Mouse (Mus musculus) forebrain, embryonic 12.5 days (tissue): ENCODE measurements at regions not wholly inside any gene's neighbourhood (a gene's known extent, or its start where the extent isn't known, plus 50 kb on each side); places are given as distances from the start of the nearest gene placed in this dataset.

Experiments used
- ATAC-seq: fragments of 200-750 bp; cut with Nextera tagmentation; 2 replicates; pipeline ENCODE4 v1.8.0; 2017; ENCODE audit warnings: moderate TSS enrichment; ENCODE audit not compliant: low FRiP score
- H3K27ac ChIP-seq: fragments of 300-500 bp; sonication (generic); 2 replicates; pipeline ENCODE4 v1.5.1; 2016; ENCODE audit warnings: mild to moderate bottlenecking
- H3K27me3 ChIP-seq: fragments of 300-500 bp; sonication (generic); 2 replicates; pipeline ENCODE4 v1.6.1; 2016; ENCODE audit warnings: mild to moderate bottlenecking
- H3K36me3 ChIP-seq: fragments of 300-500 bp; sonication (generic); replicated peaks from 2 replicates; pipeline ENCODE4 v1.6.1; 2016; ENCODE audit warnings: mild to moderate bottlenecking
- H3K4me1 ChIP-seq: fragments of 300-500 bp; sonication (generic); 2 replicates; pipeline ENCODE4 v1.6.1; 2016
- H3K4me2 ChIP-seq: fragments of 300-500 bp; sonication (generic); 2 replicates; pipeline ENCODE4 v1.6.1; 2016; ENCODE audit warnings: mild to moderate bottlenecking, moderate library complexity
- H3K4me3 ChIP-seq: fragments of 300-500 bp; sonication (generic); replicated peaks from 2 replicates; pipeline ENCODE4 v1.5.1; 2016; ENCODE audit warnings: mild to moderate bottlenecking
- H3K9ac ChIP-seq: fragments of 300-500 bp; sonication (generic); 2 replicates; pipeline ENCODE4 v1.6.1; 2016; ENCODE audit warnings: mild to moderate bottlenecking
- H3K9me3 ChIP-seq: fragments of 300-500 bp; sonication (generic); 2 replicates; pipeline ENCODE4 v1.6.1; 2016
- WGBS: fragments of 180-500 bp; shearing (Covaris S2); methylation state at CpG from one replicate; pipeline ENCODE4 v1.1.7; 2016; 5-methylcytosine and 5-hydroxymethylcytosine counted together

DNA sequence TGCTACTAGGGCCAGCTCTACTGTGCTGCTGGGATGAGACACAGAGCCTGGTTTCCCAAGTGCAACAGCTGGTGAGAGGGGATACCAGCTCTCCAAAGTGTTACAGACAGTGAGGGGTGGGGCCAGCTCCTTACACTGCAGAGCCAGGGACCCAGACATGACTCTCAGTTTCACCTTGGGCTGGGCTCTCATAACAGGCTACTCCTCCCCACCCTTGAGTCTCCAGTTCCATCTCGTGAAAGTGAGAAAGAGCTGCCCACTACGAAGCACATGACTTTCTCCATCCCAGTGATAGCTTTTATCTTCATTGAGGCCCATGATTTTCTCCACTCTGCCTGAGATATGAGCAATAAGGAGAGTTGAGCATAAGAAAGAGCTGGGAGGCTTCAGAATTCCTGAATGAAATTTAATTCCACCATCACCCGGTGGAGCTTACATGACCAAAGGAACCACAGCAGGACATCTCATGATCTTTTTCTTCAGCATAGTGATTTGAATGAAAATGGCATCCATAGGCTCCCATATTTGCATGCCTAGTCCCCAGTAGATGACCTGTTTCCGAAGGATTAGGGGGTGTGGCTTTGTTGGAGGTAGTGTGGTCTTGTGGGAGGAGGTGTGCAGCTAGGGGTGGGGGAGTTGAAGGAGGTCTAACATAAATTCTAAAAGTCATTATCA, 153.5 kb downstream of the Spata18 start:
- no peaks in the 10 kb centered on the region for H3K27me3 ChIP-seq
- no peak for ATAC-seq

DNA sequence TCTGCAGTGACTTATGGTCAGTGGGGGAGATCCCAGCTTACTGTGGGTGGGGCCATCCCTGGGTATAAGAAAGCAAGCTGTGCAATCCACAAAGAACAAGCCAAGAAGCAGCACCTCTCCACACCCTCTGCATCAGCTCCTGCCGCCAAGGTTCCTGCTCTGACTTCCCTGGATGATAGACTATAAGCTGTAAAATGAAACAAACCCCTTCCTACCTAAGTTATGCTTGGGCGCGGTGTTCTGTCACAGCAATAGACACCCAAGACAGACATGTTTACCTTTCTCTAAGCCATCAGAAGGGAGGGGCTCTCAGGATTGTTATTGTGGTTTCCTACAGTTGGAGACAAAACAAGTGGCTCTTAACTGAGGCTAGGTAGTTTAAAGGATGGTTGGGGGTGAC, 159.5 kb downstream of the Spata18 start:
- no peak overlapping the region for H3K4me2 ChIP-seq
- WGBS: 84% methylated on average over 3 of the region's 3 CpGs
- ATAC-seq: no peak
- no peak overlapping the region for H3K9ac ChIP-seq
- H3K27ac ChIP-seq: no peak overlapping the region
- no peaks in the 10 kb centered on the region for H3K27me3 ChIP-seq
- H3K9me3 ChIP-seq: peaks cover 5% of the 10 kb centered on the region; the same call in 1 of the 2 replicates
- H3K4me3 ChIP-seq: no peak overlapping the region
- H3K4me1 ChIP-seq: no peaks in the 10 kb centered on the region
- no peaks in the 10 kb centered on the region for H3K36me3 ChIP-seq

More for the DNA sequence above, 153.5 kb downstream of the Spata18 start:
- no peak overlapping the region for H3K4me3 ChIP-seq
- no peak overlapping the region for H3K4me2 ChIP-seq
- H3K4me1 ChIP-seq: no peaks in the 10 kb centered on the region
- no peak overlapping the region for H3K27ac ChIP-seq
- 69% methylated on average over 4 of the region's 4 CpGs for WGBS
- no peak overlapping the region for H3K9ac ChIP-seq
- no peaks in the 10 kb centered on the region for H3K9me3 ChIP-seq
- H3K36me3 ChIP-seq: no peaks in the 10 kb centered on the region

DNA sequence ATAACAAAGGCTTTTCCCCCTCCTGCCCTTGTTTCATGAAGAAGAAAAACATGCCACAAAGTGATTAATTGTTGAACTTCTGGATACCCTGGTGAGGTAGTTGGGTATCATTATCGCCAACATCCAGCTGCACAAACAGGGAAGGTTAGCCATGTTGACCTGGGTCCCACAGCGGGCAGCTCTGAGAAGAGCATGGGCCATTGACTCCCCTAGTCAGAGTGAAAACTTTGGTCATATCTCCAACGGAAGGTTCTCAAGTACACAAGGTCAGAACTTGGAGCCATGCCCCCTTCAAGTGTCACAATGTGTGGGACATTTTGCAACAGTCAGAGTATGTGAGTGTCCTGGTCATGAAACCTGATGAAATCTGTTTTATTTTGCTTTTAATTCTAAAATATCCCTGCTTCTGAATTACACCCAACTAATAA, 159.9 kb downstream of the Spata18 start:
- no peak overlapping the region for H3K4me3 ChIP-seq
- no peak for ATAC-seq
- no peaks in the 10 kb centered on the region for H3K4me1 ChIP-seq
- no peak overlapping the region for H3K27ac ChIP-seq
- 82% methylated on average over 3 of the region's 3 CpGs for WGBS
- no peaks in the 10 kb centered on the region for H3K36me3 ChIP-seq
- peaks cover 5% of the 10 kb centered on the region; the same call in 1 of the 2 replicates for H3K9me3 ChIP-seq
- H3K27me3 ChIP-seq: no peaks in the 10 kb centered on the region
- H3K9ac ChIP-seq: no peak overlapping the region
- H3K4me2 ChIP-seq: no peak overlapping the region

DNA sequence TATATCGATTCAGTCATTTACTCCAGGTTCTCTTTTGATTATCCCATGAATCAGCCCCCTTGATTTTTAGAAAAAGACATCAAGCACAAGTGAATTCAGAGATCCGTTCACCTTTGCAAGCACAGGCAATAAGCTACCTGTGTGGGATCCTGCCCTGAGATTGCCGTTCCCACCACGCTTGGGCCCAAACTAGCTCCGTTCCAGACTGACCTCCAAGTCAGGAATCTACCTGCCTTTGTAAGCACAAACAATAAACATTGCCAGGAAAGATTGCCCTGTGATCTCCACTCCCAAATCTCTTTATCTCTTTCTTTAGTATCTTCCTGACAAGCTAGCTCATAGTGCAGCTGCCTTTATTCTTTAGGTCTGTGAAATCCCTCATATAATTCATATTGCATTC, 164.6 kb downstream of the Spata18 start:
- Histone ChIP-seq H3K27me3 (no peaks in the 10 kb centered on the region), H3K36me3 (no peaks in the 10 kb centered on the region), H3K9me3 (peaks cover 5% of the 10 kb centered on the region; the same call in 1 of the 2 replicates), H3K4me1 (no peaks in the 10 kb centered on the region), H3K4me3 (no peak overlapping the region), H3K27ac (no peak overlapping the region), H3K4me2 (no peak overlapping the region), H3K9ac (no peak overlapping the region)
- WGBS: 96% methylated on average over 5 of the region's 5 CpGs
- ATAC-seq: no peak

DNA sequence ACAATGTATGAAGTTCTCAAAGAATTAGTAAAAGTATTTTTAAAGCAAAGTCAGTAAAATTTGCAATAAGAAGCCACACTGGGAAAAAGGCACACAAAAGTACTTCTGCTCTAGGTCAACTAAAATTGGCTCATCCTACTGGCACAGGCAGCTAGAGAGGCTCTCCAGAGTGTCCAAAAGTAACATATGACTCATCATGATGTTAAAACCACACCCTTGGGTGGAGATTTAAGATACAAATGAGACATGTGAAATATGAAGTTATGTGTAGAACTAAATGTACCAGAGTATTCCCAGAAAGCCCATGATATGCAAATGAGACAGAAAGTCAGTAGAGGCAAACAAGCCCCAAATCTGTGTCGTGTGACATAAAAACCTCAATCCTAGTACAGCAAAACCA, 166.0 kb downstream of the Spata18 start:
- Histone ChIP-seq H3K27me3 (no peaks in the 10 kb centered on the region), H3K4me2 (no peak overlapping the region)

DNA sequence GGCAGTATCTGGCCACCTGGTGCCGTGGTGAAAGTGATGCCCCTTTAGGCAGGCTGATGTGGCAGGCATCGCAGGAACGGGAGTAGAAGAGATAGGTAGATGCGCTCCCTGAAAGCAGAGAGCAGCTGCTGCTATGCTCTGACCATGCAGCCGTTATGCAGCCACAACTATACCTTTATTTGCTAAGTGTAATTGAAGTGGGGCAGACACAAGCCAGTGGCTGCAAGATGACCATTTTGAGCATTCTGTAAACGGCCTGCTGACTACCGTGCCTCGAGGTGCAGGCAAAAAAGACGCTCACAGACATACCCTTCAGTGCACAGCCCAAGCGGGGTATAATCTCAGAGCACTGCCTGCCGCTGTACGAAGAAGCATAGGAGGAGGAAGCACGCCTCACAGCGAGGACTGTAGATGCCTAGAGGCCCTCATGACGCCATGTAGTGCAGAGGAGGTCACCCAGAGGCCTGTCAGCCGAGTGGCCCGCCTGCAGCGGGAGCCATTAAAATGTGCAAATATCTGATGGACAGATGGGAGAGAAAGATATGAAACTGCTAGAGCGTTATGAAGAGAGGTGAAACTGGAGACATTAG, 170.9 kb downstream of the Spata18 start:
- no peak overlapping the region for H3K9ac ChIP-seq
- no peak overlapping the region for H3K4me2 ChIP-seq
- H3K9me3 ChIP-seq: no peaks in the 10 kb centered on the region
- H3K4me3 ChIP-seq: no peak overlapping the region
- H3K4me1 ChIP-seq: no peaks in the 10 kb centered on the region
- ATAC-seq: no peak
- no peaks in the 10 kb centered on the region for H3K36me3 ChIP-seq
- H3K27ac ChIP-seq: no peak overlapping the region
- 80% methylated on average over 19 of the region's 19 CpGs for WGBS
- no peaks in the 10 kb centered on the region for H3K27me3 ChIP-seq

More for the DNA sequence above, 166.0 kb downstream of the Spata18 start:
- ATAC-seq: no peak
- 95% methylated on average over 1 of the region's 1 CpGs for WGBS
- Histone ChIP-seq H3K9ac (no peak overlapping the region), H3K27ac (no peak overlapping the region), H3K9me3 (peaks cover 5% of the 10 kb centered on the region; the same call in 1 of the 2 replicates), H3K4me1 (no peaks in the 10 kb centered on the region), H3K4me3 (no peak overlapping the region), H3K36me3 (no peaks in the 10 kb centered on the region)

DNA sequence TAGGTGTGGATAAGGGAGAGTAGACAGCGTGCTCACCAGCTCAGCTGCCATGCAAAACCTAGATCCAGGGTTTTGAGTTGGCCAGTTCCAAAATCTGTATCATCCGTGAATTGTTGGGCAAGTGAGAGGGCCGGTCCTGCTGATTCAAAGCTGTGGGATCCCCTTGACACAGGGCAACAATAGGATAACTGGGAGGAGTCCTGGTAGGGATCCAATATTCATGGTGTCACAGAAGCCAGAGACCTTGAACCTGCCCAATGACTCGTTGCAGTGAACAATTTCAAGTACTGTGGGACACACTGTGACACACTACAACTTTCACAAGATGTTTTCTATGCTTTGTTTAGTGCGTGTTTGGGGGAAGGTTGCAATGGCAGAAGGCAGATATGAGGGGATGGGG, 172.2 kb downstream of the Spata18 start:
- Histone ChIP-seq H3K9ac (no peak overlapping the region), H3K9me3 (no peaks in the 10 kb centered on the region), H3K27me3 (no peaks in the 10 kb centered on the region), H3K4me1 (no peaks in the 10 kb centered on the region), H3K4me3 (no peak overlapping the region), H3K36me3 (no peaks in the 10 kb centered on the region), H3K4me2 (no peak overlapping the region), H3K27ac (no peak overlapping the region)
- WGBS: 84% methylated on average over 5 of the region's 5 CpGs
- no peak for ATAC-seq

DNA sequence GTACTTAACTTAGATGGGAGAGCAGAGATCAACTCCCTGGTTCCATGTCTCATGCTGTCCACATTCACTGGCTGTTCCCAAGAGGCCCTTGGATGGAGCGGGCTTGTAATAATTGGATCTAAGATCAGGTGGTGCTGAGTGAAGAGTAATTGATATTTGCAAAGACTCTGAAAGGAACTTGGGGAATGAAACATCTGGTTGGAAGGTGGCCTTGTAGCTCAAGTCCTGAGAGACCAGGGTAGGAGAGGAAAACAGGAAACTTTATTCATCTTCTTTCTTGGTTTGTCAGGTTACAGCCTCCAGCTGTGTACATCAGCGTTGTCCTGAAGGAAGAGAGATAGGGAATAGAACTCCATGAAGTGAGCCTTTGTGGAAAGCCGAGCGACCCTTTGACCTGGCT, 175.8 kb downstream of the Spata18 start:
- Histone ChIP-seq H3K27me3 (0 out of 2 replicates have a peak, but pooled peaks cover 3% of the 10 kb centered on the region), H3K9me3 (no peaks in the 10 kb centered on the region), H3K27ac (no peak overlapping the region), H3K36me3 (no peaks in the 10 kb centered on the region), H3K9ac (no peak overlapping the region), H3K4me2 (no peak overlapping the region), H3K4me3 (no peak overlapping the region), H3K4me1 (no peaks in the 10 kb centered on the region)
- no peak for ATAC-seq
- 88% methylated on average over 4 of the region's 4 CpGs for WGBS

DNA sequence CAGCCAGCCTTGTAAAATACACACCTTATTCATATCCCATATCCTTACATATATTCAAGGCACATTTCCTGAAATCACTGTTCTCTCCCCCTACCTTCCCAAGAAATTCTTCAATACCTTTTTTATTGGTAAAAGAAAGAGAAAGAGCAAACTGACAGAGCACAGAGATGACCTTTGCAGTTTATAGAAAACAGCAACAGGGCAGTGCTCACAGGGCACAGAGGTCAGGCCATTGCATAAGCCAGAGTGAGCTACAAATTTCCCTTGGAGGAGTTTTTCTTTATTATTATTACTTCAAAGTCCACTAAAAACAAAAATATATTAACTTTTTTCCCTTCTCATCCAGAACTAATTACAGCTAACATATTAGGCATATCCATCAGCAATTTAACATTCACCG, 182.5 kb downstream of the Spata18 start:
- Histone ChIP-seq H3K36me3 (no peaks in the 10 kb centered on the region), H3K27me3 (0 out of 2 replicates have a peak, but pooled peaks cover 3% of the 10 kb centered on the region), H3K27ac (no peak overlapping the region), H3K9ac (no peak overlapping the region), H3K4me3 (no peak overlapping the region), H3K9me3 (peaks cover 3% of the 10 kb centered on the region; the same call in 1 of the 2 replicates), H3K4me1 (no peaks in the 10 kb centered on the region), H3K4me2 (no peak overlapping the region)
- 83% methylated on average over 1 of the region's 1 CpGs for WGBS
- ATAC-seq: no peak

DNA sequence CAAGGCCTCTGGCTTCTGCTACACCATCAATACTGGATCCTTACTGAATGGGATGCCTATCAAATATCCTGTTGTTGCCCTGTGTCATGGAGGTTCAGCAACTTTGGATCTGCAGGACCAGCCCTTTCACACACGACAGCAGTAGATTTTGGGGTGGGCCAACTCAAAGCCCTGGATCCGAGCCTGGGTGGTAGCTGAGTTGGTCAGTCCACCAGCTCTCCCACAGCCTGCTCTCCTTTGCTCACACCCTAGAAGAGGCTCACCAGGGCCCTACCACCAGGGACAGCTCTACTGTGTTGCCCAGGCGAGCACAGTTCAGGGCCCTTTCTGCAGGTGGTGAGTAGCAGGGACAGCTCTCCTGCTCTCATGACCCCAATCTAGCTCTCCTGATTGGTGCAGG, 192.6 kb downstream of the Spata18 start:
- Histone ChIP-seq H3K9me3 (no peaks in the 10 kb centered on the region), H3K27ac (no peak overlapping the region), H3K4me1 (peaks cover 6% of the 10 kb centered on the region; the same call in 1 of the 2 replicates), H3K4me3 (no peak overlapping the region), H3K4me2 (no peak overlapping the region), H3K9ac (no peak overlapping the region), H3K36me3 (no peaks in the 10 kb centered on the region), H3K27me3 (no peaks in the 10 kb centered on the region)
- WGBS: 80% methylated on average over 3 of the region's 3 CpGs
- no peak for ATAC-seq

DNA sequence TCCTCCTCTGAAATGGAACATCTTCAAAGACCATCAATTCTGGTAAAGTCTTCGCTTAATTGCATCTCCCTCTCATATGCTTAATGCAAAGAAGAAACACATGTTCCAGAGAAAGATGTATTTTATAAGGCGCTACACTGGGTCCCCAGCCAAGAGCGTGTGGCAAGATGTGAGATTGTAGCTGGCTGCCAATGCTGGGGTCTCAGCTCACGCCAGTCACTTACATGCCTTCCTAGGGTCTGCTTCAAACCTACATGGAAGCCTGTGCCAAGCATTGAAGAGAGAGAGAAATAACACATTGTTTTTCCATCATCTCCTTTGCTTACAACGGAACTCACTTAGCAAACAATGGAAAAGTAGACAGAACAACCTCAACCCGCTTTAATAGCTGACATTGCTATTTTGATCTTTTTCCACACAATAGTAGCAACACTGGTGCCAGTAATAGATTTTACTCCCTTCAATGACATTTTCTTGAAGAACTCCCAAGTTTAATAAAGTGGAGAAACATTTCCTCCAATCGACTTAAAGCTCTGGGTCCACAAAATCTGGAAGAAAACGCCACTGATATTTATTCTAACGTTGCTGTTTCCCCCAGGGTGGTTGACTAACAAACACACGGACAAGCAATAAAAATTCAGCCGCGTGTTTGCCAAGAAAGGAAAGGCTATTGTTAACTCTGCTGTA, 195.1 kb downstream of the Spata18 start:
- Histone ChIP-seq H3K9ac (no peak overlapping the region), H3K4me1 (peaks cover 6% of the 10 kb centered on the region; the same call in 1 of the 2 replicates), H3K9me3 (no peaks in the 10 kb centered on the region), H3K4me2 (no peak overlapping the region), H3K27ac (no peak overlapping the region), H3K4me3 (no peak overlapping the region), H3K27me3 (no peaks in the 10 kb centered on the region), H3K36me3 (no peaks in the 10 kb centered on the region)
- 86% methylated on average over 12 of the region's 12 CpGs for WGBS
- no peak for ATAC-seq

DNA sequence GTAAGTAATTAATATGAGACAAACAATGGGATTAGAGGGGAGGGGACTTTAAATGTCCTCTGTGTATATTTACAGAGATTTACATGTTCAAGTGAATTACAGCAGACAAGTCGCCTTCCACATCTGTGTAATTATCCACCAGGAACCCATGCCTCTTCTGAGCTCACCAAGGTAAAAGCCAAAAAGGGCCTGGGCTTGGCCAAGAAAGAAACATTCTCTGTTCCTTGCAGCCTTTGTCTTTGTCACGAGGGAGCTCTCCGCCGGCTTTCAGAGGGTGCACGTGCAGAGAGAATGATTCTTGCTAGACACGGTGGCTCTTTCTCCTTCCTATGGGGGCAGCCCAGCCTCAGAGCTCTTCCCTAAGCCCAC, 195.6 kb downstream of the Spata18 start:
- ATAC-seq: no peak
- H3K9ac ChIP-seq: no peak overlapping the region
- H3K4me2 ChIP-seq: no peak overlapping the region
- no peaks in the 10 kb centered on the region for H3K27me3 ChIP-seq
- H3K27ac ChIP-seq: no peak overlapping the region
- 68% methylated on average over 6 of the region's 6 CpGs for WGBS
- peaks cover 6% of the 10 kb centered on the region; the same call in 1 of the 2 replicates for H3K4me1 ChIP-seq
- no peaks in the 10 kb centered on the region for H3K36me3 ChIP-seq
- no peak overlapping the region for H3K4me3 ChIP-seq
- no peaks in the 10 kb centered on the region for H3K9me3 ChIP-seq
